Comparison of ENCODE assay signal across 7 mouse cellular contexts in genomic region chr8:4612932-4613853, GRCm38 (mm10). TPM values are rescaled to one million over a fixed set of nuclear protein-coding genes. Genes with fewer than 3 reads are reported as not detected.
A peak's percentile ranks its signal among the peaks of the same experiment; 100 is the strongest.
DNase-seq lines count a peak whose midpoint lies in the region; ATAC-seq lines count a peak whose summit lies in the region.

Gene Zfp958 (plus strand): TSS chr8:4613167.

- WGBS in embryonic facial prominence, embryonic 12.5 days = under 1% methylated on average over 24 of the region's 25 CpGs
- WGBS in limb, embryonic 11.5 days = under 1% methylated on average over 25 of the region's 25 CpGs
- WGBS in midbrain, embryonic 14.5 days = under 1% methylated on average over 25 of the region's 25 CpGs

- H3K27me3 ChIP-seq in embryonic facial prominence, embryonic 12.5 days = no peaks in the 10 kb centered on the region
- no peaks in the 10 kb centered on the region for H3K27me3 ChIP-seq in limb, embryonic 11.5 days (ENCODE audit: control insufficient read depth, insufficient read depth, low read length)
- H3K27me3 ChIP-seq in midbrain, embryonic 14.5 days (ENCODE audit: control insufficient read depth, insufficient read depth, low read length) = no peaks in the 10 kb centered on the region

- peak within 1 kb of the TSS; percentile 90 for H3K27ac ChIP-seq in embryonic facial prominence, embryonic 12.5 days
- H3K27ac ChIP-seq in limb, embryonic 11.5 days (replicated peaks; ENCODE audit: low read depth, low read length) = 0 out of 2 replicates have a peak within 1 kb of the TSS, but pooled peaks have one; percentile 24
- H3K27ac ChIP-seq in midbrain, embryonic 14.5 days (replicated peaks; ENCODE audit: low read depth, low read length) = peak within 1 kb of the TSS; percentile 90

- H3K9me3 ChIP-seq in embryonic facial prominence, embryonic 12.5 days = no peaks in the 10 kb centered on the region
- H3K9me3 ChIP-seq in limb, embryonic 11.5 days (ENCODE audit: control insufficient read depth, low read length) = no peaks in the 10 kb centered on the region
- no peaks in the 10 kb centered on the region for H3K9me3 ChIP-seq in midbrain, embryonic 14.5 days (ENCODE audit: control insufficient read depth, low read length)

- peak within 1 kb of the TSS; percentile 87 for H3K9ac ChIP-seq in embryonic facial prominence, embryonic 12.5 days
- H3K9ac ChIP-seq in limb, embryonic 11.5 days (ENCODE audit: low read length) = peak within 1 kb of the TSS; percentile 67
- peak within 1 kb of the TSS; percentile 89 for H3K9ac ChIP-seq in midbrain, embryonic 14.5 days (replicated peaks; ENCODE audit: low read length)

- peak within 1 kb of the TSS; percentile 70 for H3K4me3 ChIP-seq in embryonic facial prominence, embryonic 12.5 days
- H3K4me3 ChIP-seq in limb, embryonic 11.5 days (ENCODE audit: low read depth, low read length) = peak within 1 kb of the TSS; percentile 63
- H3K4me3 ChIP-seq in midbrain, embryonic 14.5 days (replicated peaks; ENCODE audit: low read depth, low read length) = peak within 1 kb of the TSS; percentile 85

- peak; percentile 100 for ATAC-seq in embryonic facial prominence, embryonic 12.5 days (ENCODE audit: insufficient number of reproducible peaks, insufficient read depth, low FRiP score, low TSS enrichment)
- ATAC-seq in limb, embryonic 11.5 days (ENCODE audit: insufficient number of reproducible peaks, low FRiP score, low TSS enrichment, low read depth) = peak; percentile 100
- ATAC-seq in midbrain, embryonic 14.5 days (ENCODE audit: low FRiP score, low TSS enrichment) = peak; percentile 100

- peak; percentile 82 for DNase-seq in adrenal gland, postnatal 25 days
- peak; percentile 99 for DNase-seq in heart, adult 11 months
- peak; percentile 92 for DNase-seq in kidney, adult 18-20 months
- DNase-seq in limb, embryonic 11.5 days (ENCODE audit: low spot score) = peak; percentile 94
- peak; percentile 97 for DNase-seq in midbrain, embryonic 14.5 days
- DNase-seq in spleen, adult 18-20 months = peak; percentile 75 to 79

- peak within 1 kb of the TSS; percentile 90 for H3K4me2 ChIP-seq in embryonic facial prominence, embryonic 12.5 days (replicated peaks)
- peak within 1 kb of the TSS; percentile 89 for H3K4me2 ChIP-seq in limb, embryonic 11.5 days (ENCODE audit: low read depth, severe bottlenecking)
- H3K4me2 ChIP-seq in midbrain, embryonic 14.5 days (ENCODE audit: low read length) = peak within 1 kb of the TSS; percentile 89

- peaks cover 8% of the 10 kb centered on the region for H3K4me1 ChIP-seq in embryonic facial prominence, embryonic 12.5 days
- H3K4me1 ChIP-seq in limb, embryonic 11.5 days (ENCODE audit: control insufficient read depth, insufficient read depth, low read length) = no peaks in the 10 kb centered on the region
- 0 out of 2 replicates have a peak, but pooled peaks cover 9% of the 10 kb centered on the region for H3K4me1 ChIP-seq in midbrain, embryonic 14.5 days (ENCODE audit: control insufficient read depth, insufficient read depth, low read length)

- peaks cover 12% of the 10 kb centered on the region for H3K36me3 ChIP-seq in embryonic facial prominence, embryonic 12.5 days
- H3K36me3 ChIP-seq in limb, embryonic 11.5 days (ENCODE audit: control insufficient read depth, insufficient read depth, low read length) = no peaks in the 10 kb centered on the region
- H3K36me3 ChIP-seq in midbrain, embryonic 14.5 days (ENCODE audit: control insufficient read depth, insufficient read depth, low read length) = no peaks in the 10 kb centered on the region

RNA-seq across cellular contexts. Expression of gene Zfp958, which starts in this region (rescaled TPM):
- total RNA-seq in adrenal gland, postnatal 25 days (2021) = 22.2 and 24.5 TPM in 2 replicates
- polyA plus RNA-seq in embryonic facial prominence, embryonic 12.5 days (2016; fragmentation: Nextera tagmentation; extraction: Ambion mirVana) = 13.5 and 13.6 TPM in 2 replicates
- 16.8 and 17.7 TPM in 2 replicates for polyA plus RNA-seq in limb, embryonic 11.5 days (2014; fragmentation: Nextera tagmentation; extraction: Ambion mirVana)
- 19.8 and 22.9 TPM in 2 replicates for polyA plus RNA-seq in midbrain, embryonic 14.5 days (2014; fragmentation: Nextera tagmentation; extraction: Ambion mirVana)

Comparison
In these comparisons a context has a peak if more than half of its experiments do, and no peak if none do; other contexts are left out.
1. Peak in every context shown above with its lines: DNase-seq, ATAC-seq, H3K4me3 ChIP-seq and H3K27ac ChIP-seq.
2. H3K27ac ChIP-seq: peak in every context shown above with its lines; median percentile 90 in embryonic facial prominence, embryonic 12.5 days; 90 in midbrain, embryonic 14.5 days; 24 in limb, embryonic 11.5 days.